Mouse (Mus musculus): ENCODE results near the gene Itga7. TPM values are rescaled to one million over a fixed set of nuclear protein-coding genes. Genes with fewer than 3 reads are reported as not detected.
A peak's percentile ranks its signal among the peaks of the same experiment; 100 is the strongest.

Itga7 gene
- total RNA-seq, 2 experiments from 2014 or later, result 144 to 148 TPM

GRCm38 (mm10) chr10:128934997-128935787, 1.6 kb downstream of the Itga7 start:
- DNase-seq, result peak; percentile 27 to 48

- DNase-seq, result peak; percentile 57 to 72
Measured at GRCm38 (mm10) chr10:128935826-128936440, 2.3 kb downstream of the Itga7 start.

GRCm38 (mm10) chr10:128937756-128938390, 4.3 kb downstream of the Itga7 start:
- DNase-seq, result peak; percentile 52 to 55

GRCm38 (mm10) chr10:128938457-128938856, 4.8 kb downstream of the Itga7 start:
- peak; percentile 87 to 91 for DNase-seq

- DNase-seq, result peak; percentile 46 to 63
Measured at GRCm38 (mm10) chr10:128938974-128939373, 5.4 kb downstream of the Itga7 start.

GRCm38 (mm10) chr10:128940475-128941061, 7.0 kb downstream of the Itga7 start:
- DNase-seq, result no peak

GRCm38 (mm10) chr10:128945675-128946074, 12.1 kb downstream of the Itga7 start:
- DNase-seq, result peak; percentile 45 to 73

- no peak for DNase-seq
Measured at GRCm38 (mm10) chr10:128947496-128947895, 13.9 kb downstream of the Itga7 start.

GRCm38 (mm10) chr10:128950208-128950887, 16.7 kb downstream of the Itga7 start:
- DNase-seq, result no peak

- DNase-seq, result no peak
Measured at GRCm38 (mm10) chr10:128958340-128958739, 24.7 kb downstream of the Itga7 start.

GRCm38 (mm10) chr10:128960142-128960541, 26.5 kb downstream of the Itga7 start:
- no peak for DNase-seq

GRCm38 (mm10) chr10:128960590-128961584, 27.3 kb downstream of the Itga7 start, which contains the start of gene Mettl7b:
Gene Mettl7b, minus strand, starts transcription at chr10:128960988.
- no peak for DNase-seq

- DNase-seq, result no peak
Measured at GRCm38 (mm10) chr10:128964961-128965360, 31.3 kb downstream of the Itga7 start.

- no peak for DNase-seq
Measured at GRCm38 (mm10) chr10:128965871-128966270, 32.3 kb downstream of the Itga7 start.

- DNase-seq, result no peak
Measured at GRCm38 (mm10) chr10:128968341-128968749, 34.7 kb downstream of the Itga7 start.

GRCm38 (mm10) chr10:128970740-128971250, 37.2 kb downstream of the Itga7 start:
- no peak for DNase-seq

- no peak for DNase-seq
Measured at GRCm38 (mm10) chr10:128972841-128973240, 39.2 kb downstream of the Itga7 start.

GRCm38 (mm10) chr10:128976395-128976794, 42.8 kb downstream of the Itga7 start:
- DNase-seq, result no peak

- DNase-seq, result peak; percentile 51 to 59
Measured at GRCm38 (mm10) chr10:128977522-128978114, 44.0 kb downstream of the Itga7 start.
